Mouse (Mus musculus) cerebellum, postnatal 25 days (tissue): Measurements from ENCODE around the gene A230072I06Rik.

Experiments used
- DNase-seq, 2 experiments: peaks; one replicate each; pipeline ENCODE4 v3.0.0; 2021; ENCODE audit warnings: mixed read lengths in 2 of 2

Gene A230072I06Rik

GRCm38 (mm10) chr8:12278663-12279312 is at the start of gene A230072I06Rik:
TSS of gene A230072I06Rik (plus strand) at chr8:12278819.
- no peak for DNase-seq

DNA sequence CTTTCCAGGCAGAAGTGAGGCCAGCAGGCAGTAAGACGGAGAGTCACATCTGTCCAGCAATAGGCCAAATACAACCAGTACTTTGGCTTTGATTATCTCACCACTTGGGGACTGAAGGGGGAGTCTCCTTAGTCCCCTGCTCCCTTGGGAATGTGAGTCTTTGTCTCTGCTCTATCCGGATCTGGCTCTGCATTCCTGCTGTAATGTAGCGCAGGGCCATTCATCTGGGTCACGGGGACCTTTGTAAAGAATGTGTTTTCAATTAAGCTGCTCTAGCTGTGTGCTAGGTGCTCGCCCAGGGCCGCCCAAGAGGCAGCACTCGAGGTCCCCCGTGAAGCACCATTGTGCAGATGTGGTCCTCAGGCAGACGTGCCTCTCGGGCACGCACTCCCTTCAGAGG is 44.6 kb upstream of the A230072I06Rik start:
- no peak for DNase-seq

- DNase-seq, result no peak
These were observed 39.8 kb upstream of the A230072I06Rik start for GRCm38 (mm10) chr8:12238775-12239174.

- peak in 1 of 2 experiments; percentile 7 for DNase-seq
These were observed 38.5 kb upstream of the A230072I06Rik start for GRCm38 (mm10) chr8:12240143-12240542.

GRCm38 (mm10) chr8:12243746-12244145 is 34.9 kb upstream of the A230072I06Rik start:
- DNase-seq, result no peak

GRCm38 (mm10) chr8:12259890-12260289 is 18.7 kb upstream of the A230072I06Rik start:
- DNase-seq, result no peak

DNA sequence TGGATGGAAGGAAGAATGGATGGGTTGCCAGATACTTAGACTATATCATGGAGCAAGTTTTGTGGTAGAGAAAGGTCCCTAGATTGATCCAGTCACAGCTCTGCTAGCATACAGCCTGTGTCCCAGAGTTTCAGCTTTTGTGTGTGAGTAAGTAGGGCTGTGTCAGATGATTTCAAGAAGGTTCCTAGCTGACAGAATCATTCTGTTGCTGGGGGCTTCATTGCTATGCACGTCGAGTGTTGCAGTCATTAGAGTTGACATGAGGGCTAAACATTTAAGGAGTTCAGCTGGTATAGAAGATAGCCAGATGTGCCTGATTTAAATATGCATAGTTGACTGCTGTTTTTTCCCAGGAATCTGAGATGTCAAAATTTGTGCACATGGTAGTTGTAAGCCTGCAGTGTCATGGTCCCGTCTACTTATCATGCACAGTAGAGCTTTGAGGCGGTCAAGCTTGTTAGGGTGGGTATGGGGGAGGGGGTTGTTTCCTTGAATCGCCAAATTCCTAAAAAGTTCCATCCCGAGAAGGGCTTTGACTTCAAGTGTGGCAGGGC is 18.1 kb upstream of the A230072I06Rik start:
- DNase-seq, result no peak

DNA sequence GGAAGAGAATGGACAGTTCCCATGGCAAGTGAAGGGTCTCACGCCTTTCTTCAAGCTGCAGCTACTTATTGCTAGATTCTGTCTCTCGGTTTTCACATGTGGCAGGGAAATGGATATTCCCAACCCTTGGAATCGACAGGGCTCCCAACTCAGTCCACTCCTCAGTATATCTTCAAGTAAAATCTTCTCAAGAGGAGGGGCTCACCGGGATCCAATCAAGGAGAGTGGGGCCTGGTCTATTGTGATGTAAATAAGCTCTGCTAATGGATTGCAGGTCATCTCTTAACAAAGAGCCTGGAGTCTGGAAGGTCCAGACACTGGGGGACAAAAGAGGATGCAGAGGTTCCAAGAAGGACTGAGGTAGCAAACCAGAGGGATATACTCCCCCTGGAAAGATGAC is 17.1 kb upstream of the A230072I06Rik start:
- no peak for DNase-seq

DNA sequence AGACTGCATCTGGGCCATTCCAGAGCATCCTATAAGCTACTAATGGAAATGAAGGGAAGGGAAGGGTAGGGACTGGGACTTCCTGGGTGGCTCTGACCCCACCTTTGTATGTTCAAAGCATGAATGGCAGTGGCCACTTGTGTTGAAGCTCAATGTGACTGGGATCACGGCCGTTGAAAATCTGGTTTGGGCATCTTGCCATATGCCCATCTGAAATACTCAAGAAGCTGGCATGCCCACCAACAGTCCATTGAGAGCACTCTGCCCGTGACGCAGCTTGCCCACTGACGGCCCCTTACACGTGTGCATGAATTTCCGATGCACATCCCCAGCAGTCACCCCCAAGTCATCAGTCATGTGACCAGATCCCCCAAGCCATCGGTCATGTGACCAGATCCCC is 13.6 kb upstream of the A230072I06Rik start:
- DNase-seq, result no peak

DNA sequence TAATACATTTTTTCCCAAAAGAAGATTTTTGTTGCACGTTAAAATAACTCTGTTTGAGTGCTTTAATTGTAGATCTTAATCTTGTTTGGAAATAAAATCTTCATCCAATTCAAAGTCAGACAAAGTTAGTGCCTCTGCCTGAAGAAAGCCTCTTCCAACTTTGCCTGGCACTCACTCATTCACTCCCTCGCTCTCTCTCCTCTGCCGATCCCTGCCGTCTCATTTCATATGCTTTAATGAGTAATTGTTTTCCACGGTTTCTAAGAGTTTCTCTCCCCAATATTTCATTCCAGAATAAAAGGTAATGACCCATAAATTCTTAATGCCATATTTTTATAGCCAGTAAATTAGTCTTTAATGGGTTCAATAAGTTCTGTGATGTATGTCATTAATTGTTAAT is 10.8 kb upstream of the A230072I06Rik start:
- no peak for DNase-seq

GRCm38 (mm10) chr8:12268306-12268829 is 10.3 kb upstream of the A230072I06Rik start:
- DNase-seq, result no peak

DNA sequence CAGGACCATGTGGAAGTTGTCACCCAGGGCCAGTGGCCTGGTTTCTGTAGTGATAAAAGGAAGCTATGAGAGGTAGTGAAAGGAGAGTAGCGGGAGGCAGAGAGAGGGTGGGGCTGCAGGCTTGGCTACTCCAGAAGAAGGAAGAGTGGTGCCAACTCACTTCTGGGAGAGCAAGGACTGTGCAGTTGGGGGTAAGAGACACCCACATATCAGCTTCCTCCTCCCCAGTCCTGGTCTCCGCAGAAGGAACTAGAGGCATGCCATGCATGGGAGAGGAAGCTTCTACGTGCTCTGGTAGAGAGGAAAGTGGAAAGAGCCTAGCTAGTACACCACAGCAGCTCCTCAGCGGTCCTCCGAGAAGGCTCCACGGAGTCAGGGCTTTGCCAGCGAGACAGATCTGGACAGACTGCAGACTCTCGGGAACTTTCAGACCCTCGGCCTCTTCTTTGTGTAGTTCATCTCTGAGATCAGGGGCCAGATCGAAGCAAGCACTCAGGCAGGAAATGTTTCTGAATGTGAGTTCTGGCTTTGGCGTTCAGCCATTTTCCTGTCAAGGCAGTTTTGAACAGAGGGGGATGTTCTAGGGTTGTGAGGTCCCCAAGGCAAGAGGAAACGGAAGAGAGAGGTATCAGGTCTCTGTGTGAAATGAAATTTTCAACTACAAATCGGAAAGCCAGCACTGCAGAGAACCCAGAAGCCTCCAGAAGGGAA is 1.0 kb downstream of the A230072I06Rik start:
- no peak for DNase-seq

DNA sequence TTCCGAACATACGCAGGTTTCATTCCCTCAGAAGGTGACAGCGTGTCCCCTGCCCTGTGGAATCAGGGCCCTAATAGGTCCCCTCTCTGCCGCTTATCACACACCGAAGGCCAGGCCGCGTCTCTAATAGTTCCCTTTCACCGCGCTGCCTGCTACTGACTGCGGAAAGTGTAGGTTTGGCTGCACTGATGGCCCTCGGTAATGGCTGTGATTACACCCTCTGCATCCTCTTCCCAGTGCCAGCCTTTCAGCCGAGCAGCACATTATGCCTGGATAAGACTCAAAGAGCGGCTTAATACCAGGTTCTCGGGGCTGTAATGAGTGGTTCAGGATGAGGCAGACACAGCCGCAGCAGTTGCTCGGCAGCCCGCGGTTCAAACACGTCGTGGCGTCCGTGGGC is 3.5 kb downstream of the A230072I06Rik start:
- no peak for DNase-seq

GRCm38 (mm10) chr8:12290551-12290950 is 11.9 kb downstream of the A230072I06Rik start:
- DNase-seq, result no peak

DNA sequence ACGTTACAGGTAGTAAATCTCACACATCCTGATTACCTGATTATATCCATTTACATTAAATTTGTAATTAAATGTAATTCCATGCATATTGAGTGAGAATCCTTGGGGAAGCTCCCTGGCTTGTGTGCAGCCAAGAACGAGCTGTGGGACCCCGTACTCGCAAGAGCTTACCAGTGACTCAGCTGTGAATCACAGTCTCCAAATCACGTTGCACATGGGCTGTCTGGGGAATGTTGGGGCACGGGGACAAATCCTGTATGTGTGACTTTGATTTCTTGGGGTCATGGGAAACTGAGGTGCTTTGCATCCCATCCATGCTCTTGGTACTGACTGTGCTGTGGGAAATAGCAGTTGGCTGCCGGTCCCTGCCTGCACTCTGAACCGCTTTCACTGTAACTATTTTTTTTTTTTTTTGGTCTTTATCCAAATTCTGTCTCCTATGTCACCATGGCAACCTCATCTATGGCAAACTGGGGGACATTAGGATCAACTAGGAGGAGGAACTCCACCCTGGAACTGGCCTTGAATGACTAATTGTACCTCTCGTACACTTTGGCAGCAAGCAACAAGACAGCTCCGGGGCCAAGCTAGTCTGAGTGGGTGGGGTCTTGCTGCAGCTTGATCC is 19.8 kb downstream of the A230072I06Rik start:
- no peak for DNase-seq

GRCm38 (mm10) chr8:12301998-12302397 is 23.4 kb downstream of the A230072I06Rik start:
- DNase-seq, result no peak

- no peak for DNase-seq
These were observed 34.5 kb downstream of the A230072I06Rik start for GRCm38 (mm10) chr8:12312975-12313734.

GRCm38 (mm10) chr8:12314258-12314657 is 35.6 kb downstream of the A230072I06Rik start:
- no peak for DNase-seq

- no peak for DNase-seq
These were observed 36.6 kb downstream of the A230072I06Rik start for GRCm38 (mm10) chr8:12315177-12315576.

GRCm38 (mm10) chr8:12319755-12320455 is 41.3 kb downstream of the A230072I06Rik start:
- DNase-seq, result peak in 1 of 2 experiments; percentile 15

- no peak for DNase-seq
These were observed 43.5 kb downstream of the A230072I06Rik start for GRCm38 (mm10) chr8:12322071-12322470.

DNA sequence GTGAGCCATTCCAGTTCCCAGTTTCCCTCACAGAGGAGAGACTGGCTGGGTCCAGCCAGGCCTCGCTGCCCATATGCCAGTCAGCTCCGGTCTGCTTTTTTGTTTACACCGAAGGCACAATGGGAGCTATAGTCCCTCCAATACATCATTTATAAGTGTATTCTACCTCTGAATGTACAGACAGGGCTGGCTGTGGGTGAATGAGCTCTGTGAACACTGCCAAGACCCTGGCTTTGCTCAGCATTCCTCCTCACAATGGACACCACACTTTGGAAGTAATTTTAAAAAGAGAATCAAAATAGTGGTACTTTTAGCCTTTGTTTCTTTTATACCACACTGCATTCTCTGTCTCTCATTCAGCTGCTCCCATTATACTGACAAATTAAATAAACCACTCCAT is 44.6 kb downstream of the A230072I06Rik start:
- no peak for DNase-seq
